Mouse (Mus musculus) ES-Bruce4 (cell line): Measurements from ENCODE around the gene Osbpl9. TPM values are rescaled to one million over a fixed set of nuclear protein-coding genes. Genes with fewer than 3 reads are reported as not detected.

Experiments
- H3K27ac ChIP-seq: 2 replicates; pipeline ENCODE4 v1.5.1; 2012; ENCODE audit warnings: low read length, inconsistent platforms; ENCODE audit not compliant: insufficient read depth
- H3K27me3 ChIP-seq: 2 replicates; pipeline ENCODE4 v1.6.1; 2012; ENCODE audit warnings: mild to moderate bottlenecking, low read length, inconsistent platforms; ENCODE audit not compliant: control insufficient read depth, poor library complexity, insufficient read depth, severe bottlenecking
- H3K36me3 ChIP-seq: 2 replicates; pipeline ENCODE4 v1.6.1; 2012; ENCODE audit warnings: inconsistent platforms, mild to moderate bottlenecking, low read length, moderate library complexity; ENCODE audit not compliant: control insufficient read depth, poor library complexity, insufficient read depth, severe bottlenecking
- H3K4me1 ChIP-seq: one replicate; pipeline ENCODE4 v1.8.1; 2011; ENCODE audit warnings: low read length; ENCODE audit not compliant: control insufficient read depth, insufficient read depth
- H3K4me3 ChIP-seq: 2 replicates; pipeline ENCODE4 v1.5.1; 2011; ENCODE audit warnings: low read depth, mild to moderate bottlenecking, low read length
- H3K9ac ChIP-seq: 2 replicates; pipeline ENCODE4 v1.6.1; 2012; ENCODE audit warnings: low read depth, mild to moderate bottlenecking, inconsistent platforms; ENCODE audit not compliant: poor library complexity, severe bottlenecking
- H3K9me3 ChIP-seq: replicated peaks from 2 replicates; pipeline ENCODE4 v1.6.1; 2012; ENCODE audit warnings: mild to moderate bottlenecking, low read length, inconsistent platforms; ENCODE audit not compliant: control insufficient read depth, poor library complexity, insufficient read depth, severe bottlenecking
- CTCF ChIP-seq: IDR thresholded peaks from one replicate; pipeline ENCODE4 v1.8.1; 2011; ENCODE audit warnings: low read depth, low read length
- EP300 ChIP-seq: IDR thresholded peaks from 2 replicates; pipeline ENCODE4 v1.6.1; 2011; ENCODE audit warnings: low read depth, low read length; ENCODE audit not compliant: insufficient read depth
- POLR2A ChIP-seq: IDR thresholded peaks from one replicate; pipeline ENCODE4 v1.8.1; 2011; ENCODE audit warnings: low read length; ENCODE audit not compliant: insufficient read depth
- polyA plus RNA-seq: library from polyadenylated mRNA; stranded (reverse); fragments of >200 nt; gene quantifications from 2 replicates; pipeline ENCODE4 v1.2.4, GENCODE M21; 2011; ENCODE audit warnings: low read depth; ENCODE audit not compliant: missing spikeins, insufficient read depth, insufficient read length

Osbpl9 gene
- polyA plus RNA-seq, 1 experiment: 83.3 TPM

DNA sequence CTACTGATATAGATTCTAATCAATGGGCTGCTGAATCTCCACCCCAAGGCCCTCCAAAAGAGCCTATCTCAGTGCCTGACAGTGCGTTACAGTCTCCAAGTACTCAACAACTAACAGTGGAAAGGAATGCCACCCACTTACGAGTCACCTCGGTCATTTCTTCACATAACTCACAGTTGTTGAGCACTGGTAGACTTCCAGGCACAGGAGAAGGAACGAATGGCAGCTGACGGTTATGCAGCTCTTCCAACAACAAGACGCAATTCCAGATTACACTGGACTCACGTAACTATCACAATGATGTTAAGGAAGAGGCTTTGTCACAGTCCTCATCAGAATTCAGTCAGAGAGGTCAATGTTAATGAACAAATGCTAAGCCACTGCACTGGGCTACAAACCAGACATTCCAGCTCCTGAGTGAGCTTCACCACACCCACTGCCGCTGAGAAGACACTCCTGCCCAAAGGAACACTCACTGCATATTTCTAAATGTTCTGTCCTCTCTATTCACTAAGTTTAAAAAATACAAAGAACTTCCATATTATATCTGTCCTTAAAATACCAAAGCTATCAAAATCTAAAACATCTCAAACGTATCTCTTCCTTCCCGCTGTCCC, 70.7 kb downstream of the Osbpl9 start:
- TF ChIP-seq EP300 (no peak), POLR2A (no peak), CTCF (no peak)

DNA sequence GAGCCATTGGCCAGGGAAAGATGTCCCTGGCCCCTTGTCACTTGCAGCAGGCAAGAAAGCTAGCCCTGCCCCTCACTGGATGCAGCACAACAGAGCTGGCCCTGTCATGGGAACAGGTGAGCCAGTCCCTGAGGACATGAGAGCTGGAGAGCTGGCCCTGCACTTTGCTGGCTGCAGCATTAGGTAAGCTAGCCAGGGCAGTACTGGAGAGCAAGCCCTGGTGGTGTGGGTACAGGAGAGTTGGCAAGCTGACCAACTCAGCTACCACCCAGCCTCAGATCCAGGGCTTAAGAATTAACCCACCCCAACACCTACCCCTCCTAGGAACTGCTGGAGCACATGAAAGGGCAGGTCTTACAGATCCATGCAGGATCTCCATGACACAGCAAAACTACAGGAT, 73.1 kb downstream of the Osbpl9 start:
- Histone ChIP-seq H3K36me3 (no peaks in the 10 kb centered on the region), H3K4me3 (no peak overlapping the region), H3K9me3 (no peaks in the 10 kb centered on the region), H3K4me1 (peaks cover 6% of the 10 kb centered on the region), H3K9ac (no peak overlapping the region), H3K27ac (no peak overlapping the region), H3K27me3 (no peaks in the 10 kb centered on the region)
- TF ChIP-seq EP300: no peak
- TF ChIP-seq CTCF: no peak
- TF ChIP-seq POLR2A: no peak

More for the DNA sequence above, 70.7 kb downstream of the Osbpl9 start:
- Histone ChIP-seq H3K36me3 (no peaks in the 10 kb centered on the region), H3K27ac (peak overlapping the region; percentile 67), H3K27me3 (no peaks in the 10 kb centered on the region), H3K9ac (no peak overlapping the region), H3K9me3 (no peaks in the 10 kb centered on the region), H3K4me3 (no peak overlapping the region), H3K4me1 (peaks cover 6% of the 10 kb centered on the region)

DNA sequence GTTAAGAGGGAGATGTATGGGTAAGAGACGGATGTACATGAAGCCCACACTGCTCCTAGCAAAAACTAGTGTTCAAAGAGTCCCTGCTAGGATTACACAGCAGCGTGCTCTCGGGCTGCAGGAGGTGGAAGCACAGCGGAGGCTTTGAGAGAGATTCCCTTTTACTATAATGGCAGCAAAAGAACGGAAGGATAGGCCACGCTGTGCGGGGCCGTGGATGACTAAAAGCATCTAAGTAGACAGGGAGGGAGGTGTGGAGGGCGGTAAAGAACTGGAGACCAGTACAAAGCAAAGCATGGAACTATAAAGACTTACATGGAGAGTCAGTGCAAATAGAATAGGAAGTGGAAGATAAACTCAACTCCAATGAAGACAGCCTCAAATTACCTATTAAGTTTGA, 74.1 kb downstream of the Osbpl9 start:
- TF ChIP-seq CTCF (no peak), POLR2A (no peak)
- H3K27ac ChIP-seq: no peak overlapping the region
- H3K27me3 ChIP-seq: no peaks in the 10 kb centered on the region
- H3K9ac ChIP-seq: no peak overlapping the region
- H3K4me3 ChIP-seq: no peak overlapping the region
- peaks cover 6% of the 10 kb centered on the region for H3K4me1 ChIP-seq
- H3K36me3 ChIP-seq: no peaks in the 10 kb centered on the region
- H3K9me3 ChIP-seq: no peaks in the 10 kb centered on the region

DNA sequence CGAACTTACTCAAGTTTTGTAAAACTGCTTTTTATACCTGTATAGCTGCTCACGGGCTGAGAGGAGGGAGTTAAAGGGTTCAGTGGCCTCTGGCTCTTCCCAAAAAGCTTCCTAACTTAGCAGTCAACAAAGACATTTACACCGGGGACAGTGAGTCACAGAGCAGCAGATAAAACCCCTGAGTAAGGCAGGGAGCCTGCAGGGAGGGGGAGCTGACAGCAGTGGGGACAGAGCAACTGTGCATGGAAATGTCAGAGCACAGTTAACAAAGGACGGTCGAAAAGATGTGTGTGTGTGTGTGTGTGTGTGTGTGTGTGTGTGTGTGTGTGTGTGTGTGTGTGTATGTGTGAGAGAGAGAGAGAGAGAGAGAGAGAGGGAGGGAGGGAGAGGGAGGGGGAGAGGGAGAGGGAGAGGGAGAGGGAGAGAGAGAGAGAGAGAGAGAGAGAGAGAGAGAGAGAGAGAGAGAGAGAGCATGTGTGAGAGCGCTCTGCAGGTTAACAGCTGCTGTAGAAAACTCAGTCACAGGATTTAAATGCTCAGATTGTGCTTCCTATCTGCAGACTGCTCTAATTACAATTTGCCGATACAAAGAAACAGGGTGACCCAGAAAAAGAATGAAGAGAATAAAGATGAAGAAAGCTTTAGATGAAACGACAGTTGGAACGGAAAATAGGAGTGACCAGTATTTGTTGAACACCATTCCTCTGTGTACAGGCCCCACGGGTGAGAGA, 75.1 kb downstream of the Osbpl9 start:
- H3K4me3 ChIP-seq: no peak overlapping the region
- H3K9ac ChIP-seq: no peak overlapping the region
- no peak for TF ChIP-seq CTCF
- no peak for TF ChIP-seq EP300
- no peak for TF ChIP-seq POLR2A
- peaks cover 6% of the 10 kb centered on the region for H3K4me1 ChIP-seq
- H3K36me3 ChIP-seq: no peaks in the 10 kb centered on the region
- no peaks in the 10 kb centered on the region for H3K9me3 ChIP-seq
- H3K27ac ChIP-seq: no peak overlapping the region
- no peaks in the 10 kb centered on the region for H3K27me3 ChIP-seq

DNA sequence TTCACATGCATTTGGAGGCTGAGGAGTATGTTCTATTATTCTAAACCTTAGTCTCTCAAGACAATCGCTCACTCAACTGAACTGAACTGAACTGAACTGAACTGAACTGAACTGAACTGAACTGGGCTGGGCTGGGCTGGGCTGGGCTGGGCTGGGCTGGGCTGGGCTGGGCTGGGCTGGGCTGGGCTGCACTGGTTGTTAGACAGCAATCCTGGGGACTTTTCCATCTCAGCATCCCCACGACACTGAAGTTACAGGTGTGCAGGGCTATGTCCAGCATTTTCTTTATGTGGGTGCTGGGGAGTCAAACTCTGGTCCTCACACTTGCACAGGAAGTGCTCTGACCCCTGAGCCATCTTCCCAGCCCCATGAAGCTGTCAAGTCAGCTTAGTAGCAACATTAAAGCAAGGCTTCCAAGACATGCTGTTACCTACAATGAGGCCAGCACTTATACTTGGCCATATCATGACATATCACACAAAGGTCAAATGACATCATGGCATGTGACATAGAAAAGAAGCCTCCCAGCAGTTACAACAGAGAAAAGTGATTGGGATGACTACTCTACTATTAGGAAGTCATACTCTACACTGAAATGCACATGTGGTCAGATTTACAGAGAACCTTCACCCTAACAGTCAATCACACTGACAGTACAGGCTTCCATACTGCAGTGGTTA, 76.2 kb downstream of the Osbpl9 start:
- H3K27me3 ChIP-seq: no peaks in the 10 kb centered on the region
- no peak for TF ChIP-seq POLR2A
- no peak for TF ChIP-seq EP300
- no peak for TF ChIP-seq CTCF
- H3K36me3 ChIP-seq: no peaks in the 10 kb centered on the region
- no peaks in the 10 kb centered on the region for H3K9me3 ChIP-seq
- no peak overlapping the region for H3K4me3 ChIP-seq
- H3K9ac ChIP-seq: no peak overlapping the region
- no peak overlapping the region for H3K27ac ChIP-seq
- peaks cover 5% of the 10 kb centered on the region for H3K4me1 ChIP-seq
